Mouse (Mus musculus) heart, embryonic 15.5 days (tissue): Measurements from ENCODE around the gene Auts2. TPM values are rescaled to one million over a fixed set of nuclear protein-coding genes. Genes with fewer than 3 reads are reported as not detected.

Experiments
- ATAC-seq: fragments of 200-750 bp; cut with Nextera tagmentation; replicated peaks from 2 replicates; pipeline ENCODE4 v1.8.0; 2017; ENCODE audit warnings: low read depth, moderate TSS enrichment; ENCODE audit not compliant: insufficient number of reproducible peaks, insufficient read depth, low FRiP score
- H3K27ac ChIP-seq: fragments of 300-500 bp; sonication (generic); 2 replicates; pipeline ENCODE4 v1.5.1; 2015; ENCODE audit warnings: mild to moderate bottlenecking, inconsistent platforms
- H3K27me3 ChIP-seq: fragments of 300-500 bp; sonication (generic); 2 replicates; pipeline ENCODE4 v1.6.1; 2015; ENCODE audit warnings: inconsistent platforms
- H3K36me3 ChIP-seq: fragments of 300-500 bp; sonication (generic); 2 replicates; pipeline ENCODE4 v1.6.1; 2015; ENCODE audit warnings: mild to moderate bottlenecking, inconsistent platforms
- H3K4me1 ChIP-seq: fragments of 300-500 bp; sonication (generic); replicated peaks from 2 replicates; pipeline ENCODE4 v1.6.1; 2015; ENCODE audit warnings: inconsistent platforms
- H3K4me2 ChIP-seq: fragments of 300-500 bp; sonication (generic); 2 replicates; pipeline ENCODE4 v1.6.1; 2015; ENCODE audit warnings: inconsistent platforms, mild to moderate bottlenecking, moderate library complexity
- H3K4me3 ChIP-seq: fragments of 300-500 bp; sonication (generic); 2 replicates; pipeline ENCODE4 v1.5.1; 2015; ENCODE audit warnings: mild to moderate bottlenecking, inconsistent platforms
- H3K9ac ChIP-seq: fragments of 300-500 bp; sonication (generic); 2 replicates; pipeline ENCODE4 v1.6.1; 2015; ENCODE audit warnings: mild to moderate bottlenecking, inconsistent platforms
- H3K9me3 ChIP-seq: fragments of 300-500 bp; sonication (generic); replicated peaks from 2 replicates; pipeline ENCODE4 v1.6.1; 2016; ENCODE audit warnings: inconsistent platforms
- WGBS: fragments of 180-500 bp; shearing (Covaris S2); methylation state at CpG from one replicate; pipeline ENCODE4 v1.1.7; 2015; ENCODE audit warnings: mixed read lengths; 5-methylcytosine and 5-hydroxymethylcytosine counted together
- polyA plus RNA-seq: library from polyadenylated mRNA; unstranded; fragments of >200 nt; fragmentation: Nextera tagmentation; extraction: Ambion mirVana; gene quantifications from 2 replicates; pipeline ENCODE4 v1.2.1, GENCODE M21; 2015

The Auts2 gene
- polyA plus RNA-seq, 1 experiment from 2014 or later = 12.9 TPM

GRCm38 (mm10) chr5:132274098-132274898 lies 268.8 kb downstream of the Auts2 start:
- Histone ChIP-seq H3K4me1 (peaks cover 23% of the 10 kb centered on the region), H3K27ac (no peak overlapping the region), H3K4me2 (no peak overlapping the region), H3K9ac (no peak overlapping the region), H3K9me3 (no peaks in the 10 kb centered on the region), H3K36me3 (no peaks in the 10 kb centered on the region), H3K27me3 (no peaks in the 10 kb centered on the region), H3K4me3 (no peak overlapping the region)
- ATAC-seq = no peak
- WGBS = 85% methylated on average over 15 of the region's 15 CpGs

- ATAC-seq = 0 out of 2 replicates have a peak, but pooled peaks have one; percentile 39
- H3K4me3 ChIP-seq = no peak overlapping the region
- H3K27ac ChIP-seq = 0 out of 2 replicates have a peak overlapping the region, but pooled peaks have one; percentile 18
- no peaks in the 10 kb centered on the region for H3K36me3 ChIP-seq
- H3K27me3 ChIP-seq = no peaks in the 10 kb centered on the region
- H3K9me3 ChIP-seq = no peaks in the 10 kb centered on the region
- peaks cover 21% of the 10 kb centered on the region for H3K4me1 ChIP-seq
- WGBS = 20% methylated on average over 4 of the region's 4 CpGs
- no peak overlapping the region; the same call in 1 of the 2 replicates for H3K4me2 ChIP-seq
- H3K9ac ChIP-seq = no peak overlapping the region
Measured at GRCm38 (mm10) chr5:132272132-132272531, 271.0 kb downstream of the Auts2 start.

DNA sequence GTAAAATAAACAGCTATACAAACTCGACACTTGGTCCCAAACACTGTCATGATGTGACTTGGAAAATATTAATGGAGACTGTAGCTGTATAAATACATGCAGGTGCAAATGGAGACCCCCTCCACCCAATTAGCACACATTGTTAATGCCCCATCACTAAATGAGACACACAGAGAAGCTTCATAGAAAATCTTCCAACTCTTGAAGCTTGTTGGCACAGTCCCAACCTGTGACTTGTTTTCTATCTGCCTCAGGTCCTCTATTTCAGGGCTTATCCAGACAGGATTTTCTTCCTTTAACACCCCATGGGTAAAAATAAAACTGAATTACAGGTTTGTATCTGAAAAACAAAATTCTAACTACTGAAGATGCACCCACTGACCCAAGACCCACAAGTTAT lies 272.2 kb downstream of the Auts2 start:
- Histone ChIP-seq H3K9me3 (no peaks in the 10 kb centered on the region), H3K4me3 (no peak overlapping the region), H3K9ac (no peak overlapping the region), H3K4me1 (peaks cover 21% of the 10 kb centered on the region), H3K27ac (no peak overlapping the region), H3K36me3 (no peaks in the 10 kb centered on the region), H3K4me2 (no peak overlapping the region), H3K27me3 (no peaks in the 10 kb centered on the region)
- no peak for ATAC-seq
- 89% methylated on average over 1 of the region's 1 CpGs for WGBS

- H3K4me2 ChIP-seq = no peak overlapping the region
Measured at GRCm38 (mm10) chr5:132270074-132270473, 273.1 kb downstream of the Auts2 start.

GRCm38 (mm10) chr5:132268351-132268967 lies 274.7 kb downstream of the Auts2 start:
- ATAC-seq = no peak
- no peak overlapping the region for H3K4me2 ChIP-seq
- no peak overlapping the region for H3K9ac ChIP-seq
- H3K36me3 ChIP-seq = no peaks in the 10 kb centered on the region
- WGBS = 74% methylated on average over 6 of the region's 6 CpGs
- H3K9me3 ChIP-seq = no peaks in the 10 kb centered on the region
- peaks cover 32% of the 10 kb centered on the region for H3K4me1 ChIP-seq
- H3K27ac ChIP-seq = no peak overlapping the region
- H3K27me3 ChIP-seq = no peaks in the 10 kb centered on the region
- H3K4me3 ChIP-seq = no peak overlapping the region

More at GRCm38 (mm10) chr5:132270074-132270473, 273.1 kb downstream of the Auts2 start:
- no peaks in the 10 kb centered on the region for H3K9me3 ChIP-seq
- H3K9ac ChIP-seq = no peak overlapping the region
- H3K27me3 ChIP-seq = no peaks in the 10 kb centered on the region
- peaks cover 21% of the 10 kb centered on the region for H3K4me1 ChIP-seq
- H3K27ac ChIP-seq = no peak overlapping the region
- H3K36me3 ChIP-seq = no peaks in the 10 kb centered on the region
- 38% methylated on average over 3 of the region's 3 CpGs for WGBS
- ATAC-seq = no peak
- H3K4me3 ChIP-seq = no peak overlapping the region

GRCm38 (mm10) chr5:132265015-132265414 lies 278.1 kb downstream of the Auts2 start:
- H3K9ac ChIP-seq = no peak overlapping the region

GRCm38 (mm10) chr5:132261750-132262149 lies 281.4 kb downstream of the Auts2 start:
- H3K4me2 ChIP-seq = no peak overlapping the region
- H3K4me3 ChIP-seq = no peak overlapping the region
- no peak for ATAC-seq
- WGBS = 85% methylated on average over 1 of the region's 1 CpGs
- H3K9ac ChIP-seq = no peak overlapping the region
- no peaks in the 10 kb centered on the region for H3K36me3 ChIP-seq
- peaks cover 11% of the 10 kb centered on the region for H3K4me1 ChIP-seq
- H3K27ac ChIP-seq = no peak overlapping the region
- no peaks in the 10 kb centered on the region for H3K9me3 ChIP-seq
- no peaks in the 10 kb centered on the region for H3K27me3 ChIP-seq

More at GRCm38 (mm10) chr5:132265015-132265414, 278.1 kb downstream of the Auts2 start:
- no peaks in the 10 kb centered on the region for H3K9me3 ChIP-seq
- WGBS = 44% methylated on average over 1 of the region's 1 CpGs
- H3K4me3 ChIP-seq = no peak overlapping the region
- no peak for ATAC-seq
- H3K27me3 ChIP-seq = no peaks in the 10 kb centered on the region
- no peak overlapping the region for H3K27ac ChIP-seq
- H3K4me2 ChIP-seq = no peak overlapping the region
- peaks cover 14% of the 10 kb centered on the region for H3K4me1 ChIP-seq
- H3K36me3 ChIP-seq = no peaks in the 10 kb centered on the region

GRCm38 (mm10) chr5:132258882-132259281 lies 284.3 kb downstream of the Auts2 start:
- WGBS = 83% methylated on average over 11 of the region's 11 CpGs

GRCm38 (mm10) chr5:132255579-132255978 lies 287.6 kb downstream of the Auts2 start:
- Histone ChIP-seq H3K36me3 (no peaks in the 10 kb centered on the region), H3K4me1 (no peaks in the 10 kb centered on the region), H3K4me2 (no peak overlapping the region), H3K27ac (no peak overlapping the region), H3K27me3 (no peaks in the 10 kb centered on the region), H3K9ac (no peak overlapping the region), H3K9me3 (no peaks in the 10 kb centered on the region), H3K4me3 (no peak overlapping the region)
- ATAC-seq = no peak
- WGBS = 74% methylated on average over 8 of the region's 8 CpGs

More at GRCm38 (mm10) chr5:132258882-132259281, 284.3 kb downstream of the Auts2 start:
- Histone ChIP-seq H3K9me3 (no peaks in the 10 kb centered on the region), H3K27ac (no peak overlapping the region), H3K4me3 (no peak overlapping the region), H3K9ac (no peak overlapping the region), H3K36me3 (no peaks in the 10 kb centered on the region), H3K4me2 (no peak overlapping the region), H3K4me1 (peaks cover under 1% of the 10 kb centered on the region; the same call in 1 of the 2 replicates), H3K27me3 (no peaks in the 10 kb centered on the region)
- ATAC-seq = no peak

- 56% methylated on average over 11 of the region's 11 CpGs for WGBS
- Histone ChIP-seq H3K4me3 (no peak overlapping the region), H3K4me2 (no peak overlapping the region), H3K36me3 (no peaks in the 10 kb centered on the region), H3K9ac (no peak overlapping the region), H3K27ac (no peak overlapping the region), H3K9me3 (no peaks in the 10 kb centered on the region), H3K27me3 (no peaks in the 10 kb centered on the region), H3K4me1 (peaks cover 15% of the 10 kb centered on the region)
- no peak for ATAC-seq
Measured at GRCm38 (mm10) chr5:132249523-132249922, 293.6 kb downstream of the Auts2 start.

- Histone ChIP-seq H3K9ac (no peak overlapping the region), H3K4me2 (no peak overlapping the region), H3K27me3 (no peaks in the 10 kb centered on the region), H3K4me1 (peaks cover 15% of the 10 kb centered on the region), H3K9me3 (no peaks in the 10 kb centered on the region), H3K4me3 (no peak overlapping the region), H3K27ac (no peak overlapping the region), H3K36me3 (no peaks in the 10 kb centered on the region)
- ATAC-seq = no peak
- WGBS = 71% methylated on average over 7 of the region's 7 CpGs
Measured at GRCm38 (mm10) chr5:132248069-132248468, 295.1 kb downstream of the Auts2 start.
